Mouse (Mus musculus): ENCODE data around the gene Mgea5.

GRCm38 (mm10) chr19:45741431-45742217 lies 42.0 kb downstream of the Mgea5 start:
- TF ChIP-seq CTCF (IDR thresholded peaks at IDR 0.05 in 2 of 3, conservative IDR thresholded peaks at IDR 0.05 in 1 of 3; ENCODE audit: control insufficient read depth in 1 of 3, insufficient read depth in 1 of 3, low read depth in 2 of 3, low read length in 3 of 3, poor library complexity in 1 of 3, severe bottlenecking in 1 of 3) (no peak), ETS1 (IDR thresholded peaks at IDR 0.05; ENCODE audit: low read depth, low read length) (no peak), HCFC1 (IDR thresholded peaks at IDR 0.05; ENCODE audit: low read depth, low read length) (no peak), TBP (IDR thresholded peaks at IDR 0.05; ENCODE audit: low read depth, low read length) (no peak), UBTF (IDR thresholded peaks at IDR 0.05; ENCODE audit: borderline replicate concordance, insufficient read depth, low read depth, low read length) (no peak), CHD1 (IDR thresholded peaks at IDR 0.05; ENCODE audit: low read depth, low read length) (no peak), JUND (IDR thresholded peaks at IDR 0.05; ENCODE audit: low read depth, low read length) (no peak), MXI1 (IDR thresholded peaks at IDR 0.05; ENCODE audit: low read depth, low read length) (no peak), POLR2A (IDR thresholded peaks at IDR 0.05; ENCODE audit: control insufficient read depth in 1 of 2, insufficient read depth in 1 of 2, low read depth in 1 of 2, low read length in 2 of 2, poor library complexity in 1 of 2) (no peak), ZC3H11A (IDR thresholded peaks at IDR 0.05; ENCODE audit: low read depth, low read length) (no peak), POLR2AphosphoS5 (IDR thresholded peaks at IDR 0.05; ENCODE audit: borderline replicate concordance, low read depth, low read length) (no peak), USF2 (IDR thresholded peaks at IDR 0.05; ENCODE audit: borderline replicate concordance in 1 of 2, insufficient read depth in 1 of 2, low read depth in 1 of 2, low read length in 2 of 2) (no peak)

All from MEL (cell line).